Mouse (Mus musculus): ENCODE results near the gene Arid4a. TPM values are rescaled to one million over a fixed set of nuclear protein-coding genes. Genes with fewer than 3 reads are reported as not detected.

Gene Arid4a
- polyA plus RNA-seq (2012; rRNA removed; ENCODE audit: low replicate concordance): 2.9 and 5.0 TPM in 2 replicates

DNA sequence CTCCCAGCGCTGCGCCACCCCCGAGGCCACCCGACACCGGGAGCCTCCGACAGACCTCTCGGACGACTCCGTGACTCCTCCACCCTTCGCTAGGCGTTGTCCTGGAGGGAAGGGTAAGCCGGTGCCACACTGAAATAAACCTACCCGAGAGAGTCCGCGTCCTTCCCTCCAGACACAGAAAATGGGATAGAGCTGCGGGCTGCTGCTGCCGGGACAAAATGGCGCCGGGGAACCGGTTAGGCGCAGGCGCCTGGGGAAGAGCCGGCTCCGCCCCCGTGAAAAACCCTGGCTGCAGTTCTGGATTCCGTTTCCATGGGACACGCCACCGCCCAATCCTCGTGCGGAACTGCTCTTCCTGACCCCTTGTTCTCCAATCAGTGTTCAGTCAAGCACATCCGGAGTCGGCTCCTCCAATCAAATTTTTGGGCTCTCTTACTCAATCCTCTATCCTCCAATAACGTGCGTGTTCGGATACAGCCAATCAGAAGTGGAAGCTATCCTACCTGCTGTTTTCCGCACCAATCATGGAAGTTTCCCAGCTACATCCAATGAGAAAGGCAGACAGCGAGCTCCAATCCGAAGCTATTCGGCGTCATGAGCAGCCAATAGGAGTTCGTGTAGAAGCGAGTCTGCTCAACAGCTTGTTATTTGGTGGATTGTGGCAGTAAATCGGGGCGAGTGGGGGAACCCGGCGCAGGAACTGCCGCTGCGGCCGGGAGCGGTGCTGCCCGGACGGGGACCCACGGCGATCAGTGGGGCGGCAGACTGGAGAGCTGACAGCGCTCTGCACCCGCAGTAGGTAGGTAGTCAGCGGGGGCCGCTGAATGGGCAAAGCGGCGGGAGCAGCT lies at the start of gene Arid4a:
Gene Arid4a, plus strand, starts transcription at position 628 of the 848 bp plus-strand sequence.

DNA sequence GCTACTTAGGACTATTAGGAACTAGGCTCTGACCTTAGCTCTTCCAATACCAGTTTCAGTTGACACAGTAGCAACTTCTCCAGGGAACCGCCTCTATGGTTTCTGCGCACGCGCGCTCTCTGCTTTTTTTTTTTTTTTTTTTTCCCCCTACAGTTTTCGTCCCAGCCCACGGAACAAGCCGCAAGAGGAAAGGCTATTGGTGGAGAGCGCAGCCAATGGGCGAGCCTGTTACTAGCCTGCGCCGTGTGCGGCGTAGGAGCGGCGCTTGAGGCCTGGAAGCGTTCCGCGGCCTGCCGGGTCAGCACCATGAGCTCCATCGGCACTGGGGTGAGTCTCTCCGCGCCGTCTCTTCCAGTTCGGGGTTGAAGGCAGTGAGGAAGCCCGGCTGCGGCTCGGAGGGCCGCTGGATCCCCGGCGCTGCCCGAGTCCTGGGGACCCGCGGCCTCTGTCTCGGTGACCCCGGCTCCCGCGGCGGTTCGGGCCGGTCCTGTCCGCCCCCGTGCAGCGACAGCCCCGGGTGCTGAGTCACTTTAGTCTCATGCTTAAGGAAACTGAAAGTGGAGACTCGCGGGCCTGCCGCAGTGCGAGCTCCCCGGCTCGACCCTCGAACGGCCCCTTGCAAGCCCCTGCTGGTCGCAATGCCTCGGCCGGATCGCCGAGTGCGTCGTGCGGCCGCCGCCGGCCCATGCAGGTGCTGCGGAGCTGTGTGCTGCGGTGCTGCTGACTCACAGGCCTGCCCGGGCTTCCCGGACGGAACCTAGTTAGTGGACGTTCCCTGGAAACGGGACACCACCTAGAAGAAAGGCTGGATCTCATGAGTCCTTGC lies 41.1 kb upstream of the Arid4a start, which contains the start of gene Psma3:
Gene Psma3, plus strand, starts transcription at position 181 of the 826 bp plus-strand sequence.

DNA sequence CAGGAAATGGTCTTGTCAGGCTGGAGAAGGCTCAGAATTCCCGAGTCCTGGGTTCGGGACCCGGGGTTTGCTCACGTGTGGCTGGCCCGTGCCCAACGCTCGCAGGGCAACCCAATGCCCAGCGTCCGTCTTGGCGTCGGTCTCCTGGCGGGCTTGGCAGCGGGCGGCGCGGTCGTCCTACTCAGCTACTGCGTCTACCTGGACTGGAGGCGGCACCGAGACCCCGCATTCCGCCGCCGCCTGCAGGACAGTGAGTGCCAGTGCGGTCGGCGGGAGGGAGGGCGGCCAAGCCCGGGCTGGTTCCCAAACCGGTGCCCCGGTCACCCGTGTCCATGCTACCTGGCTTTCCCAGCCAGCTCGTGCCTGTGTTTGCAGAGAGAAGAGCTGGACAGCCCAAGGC lies 95.5 kb downstream of the Arid4a start, which contains the start of gene Tomm20l:
Gene Tomm20l, plus strand, starts transcription at position 98 of the 400 bp plus-strand sequence.

DNA sequence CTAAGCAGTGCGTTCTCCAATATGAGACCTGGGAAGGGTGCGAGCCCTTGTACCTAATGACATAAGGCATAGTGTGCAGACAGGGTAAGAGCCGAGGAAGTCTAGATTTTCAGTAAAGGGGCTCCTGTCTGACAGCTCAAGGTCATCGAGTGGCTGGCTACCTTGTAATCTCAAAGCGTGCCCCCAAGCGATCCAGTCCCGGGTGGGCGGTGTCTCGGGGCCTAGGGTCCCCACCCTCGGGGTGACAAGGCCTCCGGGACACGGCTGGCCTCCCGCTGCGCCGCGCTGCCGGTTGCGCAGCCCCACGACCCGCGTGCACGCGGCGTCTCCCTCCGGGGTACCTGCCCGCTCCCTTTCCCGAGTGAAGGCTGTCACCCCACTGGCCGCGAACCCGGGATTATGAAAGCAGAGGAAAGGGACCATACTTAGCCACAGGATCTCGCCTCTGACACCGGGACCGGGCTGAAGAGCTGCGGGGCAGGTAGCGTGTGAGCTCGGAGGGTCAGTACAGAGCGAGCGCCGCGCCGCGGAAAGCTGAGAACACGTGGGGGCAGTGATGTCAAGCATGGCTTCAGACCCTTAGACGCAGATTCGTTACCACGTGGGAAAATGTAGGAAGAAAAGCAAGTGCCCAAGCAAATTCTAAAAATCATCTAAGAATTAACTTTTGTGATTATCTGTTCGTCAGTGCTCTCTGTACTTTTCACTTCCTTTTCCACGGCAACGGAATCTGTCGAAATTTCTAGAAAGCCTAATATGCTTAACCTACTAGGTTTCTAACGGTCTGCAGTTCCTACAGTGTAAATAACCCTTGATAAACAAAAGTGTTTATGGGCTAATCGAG lies 120.6 kb downstream of the Arid4a start, which contains the start of the genes Timm9 and 2700049A03Rik:
Gene Timm9, minus strand, starts transcription at position 555 of the 844 bp plus-strand sequence.
Gene 2700049A03Rik, plus strand, starts transcription at position 719 of the 844 bp plus-strand sequence.

Other genes with a start within 250 kb of the Arid4a start
- gene Frmd6, start 190.5 kb upstream of the Arid4a start, polyA plus RNA-seq (2012; rRNA removed; ENCODE audit: low replicate concordance): 16.3 and 33.4 TPM in 2 replicates
- 42.8 and 44.5 TPM in 2 replicates for gene Actr10, start 78.1 kb upstream of the Arid4a start, polyA plus RNA-seq (2012; rRNA removed; ENCODE audit: low replicate concordance)
- gene Psma3, start 41.4 kb upstream of the Arid4a start, polyA plus RNA-seq (2012; rRNA removed; ENCODE audit: low replicate concordance): 27.7 and 30.2 TPM in 2 replicates
- gene Tomm20l, start 95.4 kb downstream of the Arid4a start, polyA plus RNA-seq (2012; rRNA removed; ENCODE audit: low replicate concordance): not detected in 2 replicates
- 15.4 and 19.8 TPM in 2 replicates for gene Timm9, start 120.7 kb downstream of the Arid4a start, polyA plus RNA-seq (2012; rRNA removed; ENCODE audit: low replicate concordance)
- 2.0 and 4.0 TPM in 2 replicates for gene 2700049A03Rik, start 120.9 kb downstream of the Arid4a start, polyA plus RNA-seq (2012; rRNA removed; ENCODE audit: low replicate concordance)

Measured in subcutaneous adipose tissue, adult 2 months (tissue).